Mouse (Mus musculus): ENCODE data around the gene Rab1b.
"Not testable (repeated sequence)": the region's sequence is repeated elsewhere in the genome, so short reads cannot be mapped to it uniquely, and the experiment has no call there.

Rab1b gene

GRCm38 (mm10) chr19:5098363-5099143 lies 8.3 kb downstream of the Rab1b start, which contains the start of gene Cnih2:
Gene Cnih2, minus strand, starts transcription at chr19:5098521.
- DNase-seq (ENCODE audit: extremely low read depth, insufficient read length, low spot score), result peak; percentile 62

- DNase-seq (ENCODE audit: extremely low read depth, insufficient read length, low spot score), result no peak
Observed at GRCm38 (mm10) chr19:5097521-5098362, 9.1 kb downstream of the Rab1b start.

GRCm38 (mm10) chr19:5095887-5096474 lies 10.9 kb downstream of the Rab1b start:
- no peak for DNase-seq (ENCODE audit: extremely low read depth, insufficient read length, low spot score)

GRCm38 (mm10) chr19:5094746-5095417 lies 12.0 kb downstream of the Rab1b start:
- DNase-seq (ENCODE audit: extremely low read depth, insufficient read length, low spot score), result no peak

GRCm38 (mm10) chr19:5094243-5094632 lies 12.6 kb downstream of the Rab1b start:
- peak; percentile 56 for DNase-seq (ENCODE audit: extremely low read depth, insufficient read length, low spot score)

GRCm38 (mm10) chr19:5093481-5094242 lies 13.2 kb downstream of the Rab1b start:
- no peak for DNase-seq (ENCODE audit: extremely low read depth, insufficient read length, low spot score)

GRCm38 (mm10) chr19:5092083-5092482 lies 14.8 kb downstream of the Rab1b start:
- DNase-seq (ENCODE audit: extremely low read depth, insufficient read length, low spot score), result no peak

- no peak for DNase-seq (ENCODE audit: extremely low read depth, insufficient read length, low spot score)
Observed at GRCm38 (mm10) chr19:5089324-5089723, 17.5 kb downstream of the Rab1b start.

- peak; percentile 89 for DNase-seq (ENCODE audit: extremely low read depth, insufficient read length, low spot score)
Observed at GRCm38 (mm10) chr19:5087884-5088728, 18.8 kb downstream of the Rab1b start, which contains the start of gene Yif1a. Gene Yif1a, plus strand, starts transcription at chr19:5088538.

- DNase-seq (ENCODE audit: extremely low read depth, insufficient read length, low spot score), result not testable (repeated sequence)
Observed at GRCm38 (mm10) chr19:5086533-5086932, 20.3 kb downstream of the Rab1b start.

GRCm38 (mm10) chr19:5085145-5085863 lies 21.6 kb downstream of the Rab1b start, which contains the start of gene Tmem151a:
Gene Tmem151a, minus strand, starts transcription at chr19:5085531.
- DNase-seq (ENCODE audit: extremely low read depth, insufficient read length, low spot score), result peak; percentile 70

GRCm38 (mm10) chr19:5084834-5085144 lies 22.1 kb downstream of the Rab1b start:
- DNase-seq (ENCODE audit: extremely low read depth, insufficient read length, low spot score), result peak; percentile 64

- DNase-seq (ENCODE audit: extremely low read depth, insufficient read length, low spot score), result no peak
Observed at GRCm38 (mm10) chr19:5083961-5084833, 22.7 kb downstream of the Rab1b start.

- no peak for DNase-seq (ENCODE audit: extremely low read depth, insufficient read length, low spot score)
Observed at GRCm38 (mm10) chr19:5082596-5082995, 24.3 kb downstream of the Rab1b start.

- no peak for DNase-seq (ENCODE audit: extremely low read depth, insufficient read length, low spot score)
Observed at GRCm38 (mm10) chr19:5082005-5082404, 24.9 kb downstream of the Rab1b start.

GRCm38 (mm10) chr19:5079279-5079678 lies 27.6 kb downstream of the Rab1b start:
- no peak for DNase-seq (ENCODE audit: extremely low read depth, insufficient read length, low spot score)

- DNase-seq (ENCODE audit: extremely low read depth, insufficient read length, low spot score), result no peak
Observed at GRCm38 (mm10) chr19:5073518-5073917, 33.4 kb downstream of the Rab1b start.
